Mouse (Mus musculus): ENCODE results near the gene Cda.
A peak's percentile ranks its signal among the peaks of the same experiment; 100 is the strongest.
"Not testable (repeated sequence)": the region's sequence is repeated elsewhere in the genome, so short reads cannot be mapped to it uniquely, and the experiment has no call there.

Gene Cda

GRCm38 (mm10) chr4:138331647-138332046, 36.1 kb downstream of the Cda start:
- DNase-seq = no peak

GRCm38 (mm10) chr4:138330264-138330671, 37.5 kb downstream of the Cda start:
- no peak for DNase-seq

GRCm38 (mm10) chr4:138327891-138328470, 39.8 kb downstream of the Cda start:
- DNase-seq = no peak

- DNase-seq = not testable (repeated sequence)
These were observed 40.6 kb downstream of the Cda start for GRCm38 (mm10) chr4:138327155-138327554.

- DNase-seq = peak; percentile 94
These were observed 41.6 kb downstream of the Cda start, which contains the start of gene Pink1 for GRCm38 (mm10) chr4:138326077-138326695. Pink1 (minus strand) TSS chr4:138326307.

GRCm38 (mm10) chr4:138325466-138326076, 42.2 kb downstream of the Cda start:
- peak; percentile 95 for DNase-seq

- no peak for DNase-seq
These were observed 43.3 kb downstream of the Cda start for GRCm38 (mm10) chr4:138324451-138324850.

GRCm38 (mm10) chr4:138323753-138324152, 44.0 kb downstream of the Cda start:
- DNase-seq = no peak

- no peak for DNase-seq
These were observed 45.1 kb downstream of the Cda start for GRCm38 (mm10) chr4:138322692-138323091.

- DNase-seq = no peak
These were observed 46.3 kb downstream of the Cda start for GRCm38 (mm10) chr4:138321488-138321887.

GRCm38 (mm10) chr4:138320711-138321110, 47.1 kb downstream of the Cda start:
- no peak for DNase-seq

- peak; percentile 85 for DNase-seq
These were observed 48.3 kb downstream of the Cda start for GRCm38 (mm10) chr4:138319508-138319907.

GRCm38 (mm10) chr4:138318509-138319266, 49.1 kb downstream of the Cda start:
- DNase-seq = peak; percentile 79

GRCm38 (mm10) chr4:138316369-138316768, 51.4 kb downstream of the Cda start:
- DNase-seq = peak; percentile 50

GRCm38 (mm10) chr4:138315781-138316180, 52.0 kb downstream of the Cda start:
- peak; percentile 53 for DNase-seq

- DNase-seq = no peak
These were observed 54.0 kb downstream of the Cda start for GRCm38 (mm10) chr4:138313795-138314194.

- DNase-seq = no peak
These were observed 54.8 kb downstream of the Cda start for GRCm38 (mm10) chr4:138313021-138313420.

- DNase-seq = no peak
These were observed 55.7 kb downstream of the Cda start for GRCm38 (mm10) chr4:138312105-138312504.

- DNase-seq = peak; percentile 77
These were observed 56.2 kb downstream of the Cda start for GRCm38 (mm10) chr4:138311595-138311994.

GRCm38 (mm10) chr4:138310311-138310910, 57.4 kb downstream of the Cda start:
- no peak for DNase-seq

GRCm38 (mm10) chr4:138307739-138308138, 60.1 kb downstream of the Cda start:
- no peak for DNase-seq

- DNase-seq = no peak
These were observed 60.8 kb downstream of the Cda start for GRCm38 (mm10) chr4:138307025-138307424.
